Mouse (Mus musculus): Measurements from ENCODE around the gene Ccdc77.

The Ccdc77 gene

DNA sequence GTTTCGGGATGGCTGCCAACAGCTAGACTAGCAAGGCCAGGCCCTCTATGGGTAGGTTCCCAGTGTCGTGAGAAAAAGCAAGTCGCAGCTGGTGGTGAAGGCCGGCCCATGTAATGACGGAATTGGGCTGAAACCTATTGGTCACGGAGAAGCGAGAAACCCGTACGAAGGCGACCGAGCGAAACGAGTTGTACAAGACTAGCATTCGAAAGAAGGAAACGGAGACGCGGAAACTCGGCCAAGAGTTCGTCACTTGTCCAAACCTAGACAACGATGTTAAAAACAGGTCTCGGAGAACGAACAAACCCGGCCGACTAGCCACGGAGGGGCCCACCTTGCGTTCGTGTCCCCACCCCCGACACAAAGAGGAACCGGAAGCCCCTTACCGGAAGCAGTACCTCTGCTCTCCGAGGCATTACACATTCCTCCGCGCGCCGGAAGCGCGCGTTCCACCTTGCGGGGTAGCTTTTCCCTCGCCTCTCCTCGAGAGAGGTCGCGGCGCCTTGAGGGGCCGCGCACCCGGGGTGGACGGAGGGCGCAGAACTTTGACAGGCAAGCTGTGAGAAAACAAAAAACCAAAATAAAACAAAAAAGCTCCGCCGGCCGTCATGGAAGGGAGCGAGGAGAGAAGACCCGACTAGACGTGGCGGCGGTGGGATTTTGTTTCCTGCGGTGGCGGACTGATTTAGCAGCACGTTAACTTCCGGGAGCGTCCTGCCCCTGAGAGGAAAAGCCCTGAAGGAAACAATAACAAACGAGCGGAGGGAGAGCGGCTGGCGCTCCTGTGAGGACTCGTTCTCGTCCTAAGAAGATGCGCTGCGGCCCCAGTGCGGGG is at the start of gene Ccdc77, which contains the start of gene Kdm5a:
TSS of gene Ccdc77 (minus strand) at position 687 of the 835 bp plus-strand sequence.
TSS of gene Kdm5a (plus strand) at position 437 of the 835 bp plus-strand sequence.
- peak; percentile 96 for DNase-seq

DNA sequence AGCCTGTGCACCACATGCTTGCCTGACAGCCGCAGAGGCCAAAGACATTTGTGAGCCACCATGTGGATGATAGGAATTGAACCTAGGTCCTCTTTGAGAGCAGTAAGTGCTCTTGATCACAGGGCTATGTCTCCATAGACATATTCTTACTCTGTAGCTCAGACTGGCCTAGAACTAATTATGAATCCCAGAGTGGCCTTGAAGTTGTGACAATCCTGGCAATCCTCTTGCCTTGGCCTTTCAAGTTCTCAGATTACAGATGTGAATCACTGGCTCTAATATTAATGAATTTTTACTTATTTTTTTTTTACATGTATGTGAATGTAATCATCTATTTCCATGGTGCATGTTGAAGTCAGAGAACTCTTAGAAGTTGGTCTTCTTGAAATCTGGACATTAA is 39.8 kb upstream of the Ccdc77 start:
- no peak for DNase-seq

DNA sequence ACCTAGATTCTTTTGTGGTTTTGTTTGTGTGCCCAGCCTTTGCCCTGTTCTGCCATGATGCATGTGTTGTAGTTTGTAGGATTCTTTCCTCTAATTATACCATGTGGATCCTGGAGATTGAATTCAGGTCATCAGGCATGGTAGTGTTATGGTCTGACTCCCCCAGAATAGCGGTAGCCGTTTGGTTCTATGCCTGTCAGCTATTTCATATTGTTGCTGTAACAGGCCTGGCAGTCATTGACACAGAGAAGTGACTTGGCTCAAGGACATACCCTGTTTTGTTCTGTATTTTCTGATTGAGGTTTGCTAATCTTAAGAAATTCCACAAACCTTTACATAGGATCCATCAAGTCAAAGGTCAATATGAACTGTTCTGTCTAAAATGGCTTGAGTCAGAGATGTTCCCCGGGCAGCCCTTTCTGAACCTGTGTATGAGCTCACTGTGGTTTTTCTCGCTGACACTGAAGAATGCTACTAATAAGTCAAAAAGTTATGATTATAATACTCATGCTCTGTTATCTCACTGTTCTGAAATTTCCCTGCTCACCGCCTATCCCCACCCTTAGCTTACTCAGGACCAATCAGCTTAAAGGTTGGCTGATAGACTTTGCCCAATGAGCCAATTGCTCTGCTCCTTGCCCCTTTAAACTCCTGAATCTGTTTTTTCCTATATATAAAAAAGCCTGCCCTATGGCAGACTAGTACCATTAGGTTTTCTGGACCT is 31.6 kb upstream of the Ccdc77 start:
- DNase-seq, result no peak

DNA sequence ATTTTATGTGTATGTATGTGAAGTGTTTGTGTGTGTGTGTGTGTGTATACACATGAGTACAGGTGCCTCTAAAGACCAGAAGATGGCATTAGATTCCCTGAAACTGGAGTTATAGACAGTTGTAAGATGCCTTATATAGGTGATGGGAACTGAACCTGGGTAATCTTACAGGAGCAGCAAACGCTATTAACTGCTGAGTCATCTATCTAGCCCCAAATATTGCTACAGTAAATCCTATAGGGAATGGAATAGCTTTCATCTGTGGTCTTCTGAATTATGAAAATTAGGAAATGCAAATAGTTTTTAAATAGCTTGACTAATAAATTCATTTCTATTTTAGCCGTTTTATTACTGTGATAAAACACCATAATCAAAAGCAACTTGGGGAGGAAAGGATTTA is 28.6 kb upstream of the Ccdc77 start:
- DNase-seq, result no peak

DNA sequence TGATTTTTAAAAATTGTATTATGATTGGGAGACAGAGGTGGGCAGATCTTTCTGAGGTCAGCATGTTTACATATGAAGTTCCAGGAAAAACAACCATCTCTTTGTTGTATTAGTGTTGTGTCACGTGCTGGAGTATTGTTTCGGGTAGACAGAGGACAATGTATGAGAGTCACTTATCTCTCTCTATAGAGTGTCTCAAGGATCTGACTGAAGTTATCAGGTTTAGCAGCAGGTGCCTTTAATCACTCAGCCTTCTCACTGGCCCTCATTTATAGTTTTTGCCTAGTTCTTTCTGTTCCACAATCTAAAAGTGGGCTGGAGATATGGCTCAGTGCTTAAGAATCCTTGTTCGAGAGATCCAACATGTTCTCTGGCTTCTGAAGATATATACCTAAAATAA is 25.9 kb upstream of the Ccdc77 start:
- DNase-seq, result no peak

DNA sequence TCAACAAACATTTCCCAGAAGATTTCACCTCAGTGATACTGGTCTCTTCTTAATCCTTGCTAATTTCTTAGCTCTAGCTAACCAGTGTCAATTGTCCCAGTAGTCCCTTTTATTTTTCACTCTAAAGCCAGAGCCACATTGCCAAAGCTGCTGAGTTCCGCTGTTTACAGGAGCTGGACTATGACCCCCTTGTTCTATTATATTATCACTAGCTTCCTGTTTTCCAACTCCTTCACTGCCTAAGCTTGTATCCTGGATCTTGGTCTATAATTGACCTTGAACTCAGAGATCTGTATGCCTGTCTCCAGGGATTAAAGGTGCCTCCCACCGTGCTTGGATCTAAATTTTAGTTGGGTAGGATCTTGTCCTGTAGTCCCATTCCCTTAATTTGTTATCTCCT is 12.6 kb upstream of the Ccdc77 start:
- no peak for DNase-seq

DNA sequence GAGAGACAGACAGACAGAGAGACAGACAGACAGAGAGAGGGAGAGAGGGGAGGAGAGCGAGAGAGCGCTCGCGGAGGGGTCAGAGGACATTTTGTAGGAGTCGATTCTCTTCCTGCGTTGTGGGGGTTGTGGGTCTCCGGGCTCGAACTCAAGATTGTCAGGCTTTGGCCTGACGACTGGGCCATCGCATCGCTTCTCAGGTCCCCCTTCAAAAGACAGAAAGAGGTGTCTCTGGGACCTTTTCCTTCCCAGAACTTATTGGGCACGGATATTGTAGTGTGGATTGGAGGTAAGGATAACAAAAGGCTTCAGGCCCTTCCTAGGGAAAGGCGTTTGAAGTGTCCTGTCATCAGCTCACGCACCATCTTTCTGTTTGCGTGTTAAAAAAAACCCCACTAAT is 877 bp upstream of the Ccdc77 start:
- DNase-seq, result no peak

DNA sequence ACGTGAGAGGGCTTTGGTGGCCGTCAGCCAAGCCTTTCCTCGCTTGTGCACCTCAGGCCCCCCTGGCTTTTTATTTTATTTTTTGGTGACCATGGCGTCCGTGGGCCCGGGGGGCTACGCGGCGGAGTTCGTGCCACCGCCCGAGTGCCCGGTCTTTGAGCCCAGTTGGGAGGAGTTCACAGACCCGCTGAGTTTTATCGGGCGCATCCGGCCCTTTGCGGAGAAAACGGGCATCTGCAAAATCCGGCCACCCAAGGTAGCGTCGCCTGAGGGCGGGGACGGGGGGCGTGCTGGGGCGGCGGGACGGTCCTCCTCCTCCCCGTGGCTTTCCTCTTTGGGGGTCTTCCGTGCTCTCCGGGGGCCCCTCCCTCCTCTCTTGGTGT is 340 bp upstream of the Ccdc77 start:
- no peak for DNase-seq

DNA sequence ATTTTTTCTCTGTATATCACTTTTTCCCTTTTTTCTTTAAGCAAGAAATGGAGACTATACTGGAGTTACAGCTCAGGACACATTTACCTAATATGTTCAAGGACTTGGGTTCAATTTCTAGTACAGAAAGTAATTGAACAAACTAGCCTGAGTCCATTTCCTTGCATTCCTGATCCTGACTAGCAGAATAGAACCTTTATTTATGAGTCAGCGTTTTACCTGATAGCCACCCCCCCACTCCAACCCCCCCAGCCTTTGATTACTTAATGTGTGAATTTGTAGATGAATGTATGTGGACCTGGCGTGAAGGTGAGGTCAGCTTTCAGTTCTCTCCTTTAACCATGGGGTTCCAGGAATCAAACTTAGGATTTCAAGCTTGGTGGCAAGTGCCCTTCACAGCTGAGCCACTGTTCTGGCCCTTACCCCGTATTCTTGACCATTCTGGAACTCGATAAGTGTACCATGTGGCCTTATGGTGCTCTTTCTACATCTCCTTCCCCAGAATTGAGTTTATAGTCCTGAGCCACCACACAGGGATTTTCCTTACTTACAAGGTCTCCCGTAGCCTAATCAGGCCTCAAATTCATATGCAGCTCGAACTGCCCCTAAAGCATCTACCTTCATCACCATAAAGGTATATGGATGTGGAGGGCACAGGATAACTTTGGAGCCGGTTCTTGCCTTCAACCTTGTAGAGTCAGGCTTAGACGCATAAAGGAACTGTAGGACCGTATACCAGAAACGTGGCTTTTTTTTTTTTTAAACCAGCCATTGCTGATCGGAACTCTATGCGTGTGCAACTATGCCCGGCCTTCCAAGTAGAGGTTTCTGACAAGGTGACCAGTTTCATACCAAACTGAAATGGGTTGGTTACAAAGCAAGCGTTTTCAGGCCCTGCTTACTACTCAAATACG is 1.1 kb downstream of the Ccdc77 start:
- no peak for DNase-seq

DNA sequence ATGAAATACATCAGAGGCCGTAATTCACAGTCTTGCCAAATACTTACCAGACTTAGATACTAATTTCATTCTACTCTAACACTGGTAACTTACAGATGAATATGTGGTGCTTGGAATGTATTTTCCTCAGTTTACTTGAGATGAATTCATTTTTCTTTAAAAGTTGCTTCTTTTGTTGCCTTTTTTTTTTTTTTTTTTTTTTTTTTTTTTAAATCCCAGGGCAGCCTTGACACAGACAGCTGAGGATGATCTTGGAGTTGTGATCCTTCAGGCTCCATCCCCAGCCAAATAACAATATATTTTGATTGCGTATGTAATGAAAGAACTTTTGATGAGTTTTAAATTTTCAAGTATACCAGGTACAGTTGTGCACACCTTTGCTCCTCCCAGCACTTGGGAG is 2.0 kb downstream of the Ccdc77 start:
- DNase-seq, result no peak

DNA sequence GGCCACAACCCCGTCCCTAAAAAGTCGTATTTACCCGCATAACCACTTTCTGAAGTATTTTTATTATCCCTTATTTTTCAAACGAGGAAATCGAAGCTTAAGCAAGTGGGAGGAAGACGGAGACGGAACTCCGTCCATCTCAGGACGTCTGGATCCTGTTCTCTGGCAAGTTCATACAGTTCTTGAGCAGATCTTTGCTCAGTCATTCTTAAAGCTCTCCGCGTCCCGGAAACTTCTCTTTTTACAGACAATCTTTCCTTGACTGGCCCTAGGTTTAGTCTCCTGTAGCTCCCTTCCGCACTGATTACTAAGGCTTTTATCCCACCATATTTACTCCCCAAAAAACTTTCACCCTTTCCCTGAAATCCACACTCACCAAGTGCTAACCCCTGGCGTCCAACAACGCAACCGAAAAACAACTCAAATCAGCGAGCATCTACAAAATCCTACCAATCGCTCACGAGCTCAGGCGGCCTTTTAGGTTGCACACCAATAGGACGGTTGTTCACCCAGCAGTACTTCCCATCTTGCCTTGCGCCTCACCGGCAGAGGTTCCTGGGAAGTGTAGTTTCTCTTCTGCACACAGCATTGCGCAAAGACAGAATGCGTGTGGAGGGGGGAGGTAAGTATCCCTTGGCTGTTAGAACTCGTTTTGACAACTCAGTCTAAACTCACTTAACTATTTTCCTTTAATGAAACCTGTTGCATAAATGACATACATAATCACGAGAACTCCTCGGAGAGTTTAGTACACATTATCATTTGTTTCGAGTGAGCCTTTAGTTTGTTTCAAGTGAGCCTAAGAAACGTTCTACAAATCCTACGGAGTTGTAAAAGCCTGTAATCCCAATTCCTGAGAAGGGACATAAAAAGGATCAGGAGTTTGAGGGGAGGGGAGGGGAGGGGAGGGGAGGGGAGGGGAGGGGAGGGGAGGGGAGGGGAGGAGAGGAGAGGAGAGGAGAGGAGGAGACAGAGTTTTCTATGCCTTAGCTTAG is 6.9 kb downstream of the Ccdc77 start:
- peak; percentile 92 for DNase-seq

DNA sequence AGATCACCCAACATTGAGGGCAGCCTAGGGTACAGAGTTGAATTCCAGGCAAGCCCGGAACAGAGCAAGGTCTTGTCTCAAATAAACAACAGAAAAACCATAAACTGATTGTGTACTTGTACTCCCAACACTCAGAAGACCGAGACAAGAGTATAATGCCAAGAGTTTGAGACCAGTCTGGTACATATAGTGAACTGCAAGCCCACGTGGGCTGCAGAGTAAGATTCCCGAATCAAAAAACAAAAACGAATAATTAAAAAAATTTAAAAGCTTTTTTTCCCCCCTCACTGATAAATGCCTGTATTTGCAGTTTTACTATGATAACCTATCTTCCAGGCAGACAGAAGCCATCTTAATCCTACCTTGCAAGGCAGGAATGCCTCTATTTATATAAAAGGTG is 7.7 kb downstream of the Ccdc77 start:
- DNase-seq, result no peak

DNA sequence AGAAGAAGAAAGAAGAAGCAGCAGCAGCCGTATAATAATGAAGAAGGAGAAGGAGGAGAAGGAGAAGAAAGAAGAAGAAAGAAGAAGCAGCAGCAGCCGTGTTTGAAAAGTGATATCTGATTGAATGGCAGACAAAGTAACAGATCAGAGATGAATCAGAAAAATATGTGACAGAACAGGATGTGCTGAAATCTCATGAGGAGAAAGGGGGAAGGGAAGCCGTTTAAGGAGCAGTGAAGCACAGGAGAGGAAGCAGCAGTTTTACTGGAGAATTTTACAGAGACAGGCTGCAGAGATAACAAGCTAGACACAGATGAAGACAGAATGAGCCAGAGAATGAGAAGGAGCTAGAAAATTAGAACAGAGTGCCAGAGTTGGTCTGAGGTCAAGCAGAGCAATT is 15.2 kb downstream of the Ccdc77 start:
- no peak for DNase-seq

DNA sequence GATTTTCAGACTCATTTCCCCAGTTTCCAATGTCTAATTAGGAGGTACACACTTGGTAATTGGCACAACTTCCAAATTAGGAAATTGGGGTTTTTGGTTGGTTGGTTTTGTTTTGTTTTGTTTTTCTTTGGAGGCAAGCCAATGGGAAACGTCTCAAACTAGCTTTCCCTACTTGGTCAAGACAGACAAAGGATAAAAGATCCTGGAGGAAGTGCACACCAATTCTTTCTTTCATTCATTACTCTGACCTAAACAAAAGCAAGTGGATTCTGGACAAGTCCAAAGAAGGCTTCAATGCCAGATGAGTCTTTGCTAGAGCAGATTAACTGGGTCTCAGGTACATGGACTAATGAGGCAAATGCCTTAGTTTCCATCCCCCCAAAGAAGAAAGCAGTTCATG is 20.2 kb downstream of the Ccdc77 start:
- DNase-seq, result no peak

DNA sequence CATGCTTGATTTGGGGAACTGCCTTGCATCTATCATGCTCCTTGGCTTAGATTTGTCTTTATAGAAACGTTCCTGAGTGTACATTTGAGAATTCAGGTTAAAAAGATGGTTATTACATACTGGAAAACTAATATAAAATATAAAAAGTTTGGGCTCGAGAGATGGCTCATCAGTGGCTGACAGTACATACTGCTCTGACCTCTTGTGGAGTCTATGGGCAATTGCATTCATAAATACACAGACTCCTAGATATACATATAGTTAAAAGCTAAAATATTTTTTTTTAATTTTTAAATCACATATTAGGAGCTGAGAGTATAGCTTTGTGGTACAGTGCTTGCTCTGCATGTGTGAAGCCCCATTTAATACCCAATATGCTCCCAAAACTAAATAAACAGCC is 31.8 kb downstream of the Ccdc77 start:
- no peak for DNase-seq

DNA sequence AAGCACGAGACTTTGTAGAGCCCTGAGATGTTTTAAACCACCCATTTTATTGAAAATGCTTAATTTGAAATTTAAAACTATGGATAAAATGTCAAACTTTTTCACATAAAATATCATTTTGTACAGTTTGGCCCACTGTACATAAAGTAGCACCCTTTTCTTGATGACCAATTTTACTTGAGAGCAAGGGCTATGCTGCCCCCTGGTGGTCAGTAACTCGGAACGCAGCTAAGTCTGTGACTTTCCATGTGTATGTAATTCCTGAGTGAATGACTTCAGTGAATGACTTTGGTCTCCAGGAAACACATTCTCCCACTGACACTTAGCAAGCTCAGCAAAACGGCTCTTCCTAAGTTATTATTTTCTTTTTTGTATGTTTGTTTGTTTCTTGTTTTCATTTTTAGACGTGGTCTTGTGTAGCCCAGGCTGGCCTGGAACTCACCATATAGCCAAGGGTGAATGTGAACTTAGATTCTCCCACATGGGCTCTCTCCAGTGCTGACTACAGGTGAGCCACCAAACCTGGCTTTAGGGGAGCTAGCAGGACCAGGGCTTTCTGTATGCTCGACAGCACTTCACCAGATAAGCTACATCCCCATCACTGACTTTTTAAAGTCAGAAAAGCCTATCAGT is 39.8 kb downstream of the Ccdc77 start:
- DNase-seq, result peak; percentile 78

DNA sequence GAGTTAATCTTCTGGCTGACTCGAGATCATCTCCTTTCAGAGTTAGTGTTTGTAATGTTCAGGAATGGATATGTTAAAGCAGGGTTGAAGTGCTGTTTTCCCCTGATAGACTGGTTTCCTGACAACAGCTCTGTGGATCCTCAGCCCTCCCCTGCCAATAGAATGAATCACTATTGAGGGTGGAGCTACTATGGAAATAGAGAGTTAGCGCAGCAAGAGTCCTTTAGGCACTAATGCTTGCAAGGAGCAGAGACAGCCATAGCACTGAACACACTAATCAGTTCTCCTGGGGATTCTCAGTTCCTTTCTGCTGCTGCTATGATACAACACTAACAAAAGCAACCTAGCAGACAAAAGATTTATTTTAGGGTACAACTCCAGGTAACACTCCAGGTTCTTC is 43.8 kb downstream of the Ccdc77 start:
- DNase-seq, result no peak

DNA sequence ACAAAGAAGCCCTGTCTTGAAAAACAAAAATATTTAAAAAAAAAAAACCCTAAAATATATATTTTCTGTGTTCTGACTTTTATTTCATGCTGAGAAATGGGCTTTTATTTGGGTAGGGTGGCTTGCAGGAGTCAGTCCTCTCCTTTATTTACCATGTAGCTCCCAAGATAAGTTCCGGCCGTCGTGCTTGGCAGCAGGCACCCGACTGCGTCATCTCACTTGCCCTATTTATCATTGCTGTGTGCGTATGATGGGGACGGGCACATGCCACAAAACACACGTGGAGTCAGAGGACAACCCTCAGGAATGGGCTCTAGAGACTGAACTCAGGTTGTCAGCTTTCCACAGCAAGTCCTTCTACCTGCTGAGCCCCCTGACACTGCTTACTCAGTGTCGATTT is 45.0 kb downstream of the Ccdc77 start:
- no peak for DNase-seq

DNA sequence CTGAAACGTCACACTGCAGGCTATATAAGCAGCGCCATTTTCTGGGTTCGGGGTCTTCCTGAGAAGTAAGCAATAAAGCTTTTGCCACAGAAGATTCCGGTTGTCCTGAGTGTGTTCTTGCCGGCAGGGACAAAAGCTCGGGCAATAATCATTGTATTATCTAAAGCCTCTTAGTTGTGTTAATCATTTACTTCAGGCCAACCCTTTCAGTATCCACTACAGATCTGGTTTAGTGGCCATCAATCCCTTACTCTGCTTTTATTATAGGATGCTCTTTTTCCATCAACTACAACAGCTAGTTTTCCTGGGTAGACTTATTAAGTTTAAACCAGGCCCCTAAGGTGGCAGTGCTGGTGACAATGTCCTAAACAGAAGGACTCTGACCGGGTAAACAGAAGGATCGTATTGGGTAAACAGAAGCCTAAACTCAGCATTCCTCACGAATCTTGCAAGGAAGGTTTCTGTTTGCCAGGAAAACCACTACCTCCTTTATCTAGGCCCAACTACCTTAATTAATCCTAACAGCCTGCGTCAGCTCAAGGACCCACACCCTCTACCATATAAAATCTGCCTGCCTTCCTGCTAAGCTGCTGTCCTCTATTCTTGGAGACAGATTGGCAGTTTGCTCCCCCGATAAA is 45.8 kb downstream of the Ccdc77 start:
- DNase-seq, result no peak

DNA sequence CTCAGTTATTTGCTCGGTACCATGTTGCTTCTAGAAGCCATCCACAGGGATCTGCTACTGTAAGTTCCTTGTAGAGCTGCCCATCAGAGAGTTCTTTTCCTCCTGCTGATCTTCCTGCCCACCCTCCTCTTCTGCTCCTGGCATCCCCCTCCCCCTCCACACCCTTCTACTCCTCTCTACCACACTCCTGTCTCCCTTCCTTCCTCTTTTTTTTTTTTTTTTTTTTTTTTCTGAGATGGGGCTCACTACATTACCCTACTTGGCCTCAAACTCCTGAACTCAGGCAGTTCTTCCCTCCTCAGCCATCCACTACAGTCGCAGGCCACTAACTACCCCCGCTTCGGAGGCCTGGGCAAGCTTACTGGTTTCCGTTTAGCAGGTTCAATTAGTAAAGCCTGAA is 51.7 kb downstream of the Ccdc77 start:
- DNase-seq, result no peak

DNA sequence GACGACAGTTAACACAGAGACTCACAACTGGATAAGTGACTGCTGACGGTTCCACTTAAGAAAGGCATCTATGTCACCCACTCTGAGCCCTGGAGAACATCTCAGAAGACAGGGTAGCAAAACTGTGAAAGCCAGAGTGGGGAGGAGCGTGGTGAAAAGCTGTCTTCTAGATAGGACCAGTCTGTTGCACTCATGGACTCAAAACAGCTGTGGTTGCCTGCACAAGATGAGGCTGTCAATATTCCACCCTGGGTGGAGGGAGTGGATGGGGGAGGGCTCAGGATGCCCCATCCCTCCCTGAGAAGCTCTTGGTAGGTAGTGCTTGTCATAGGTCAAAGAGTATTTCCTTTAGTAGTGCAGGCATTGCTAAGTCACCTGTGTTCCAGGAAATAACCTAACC is 54.4 kb downstream of the Ccdc77 start:
- DNase-seq, result no peak
